Mouse (Mus musculus): Measurements from ENCODE around the gene Agbl4. TPM values are rescaled to one million over a fixed set of nuclear protein-coding genes. Genes with fewer than 3 reads are reported as not detected.

Agbl4 gene
- polyA plus RNA-seq, 1 experiment from 2014 or later = 0.81 TPM

DNA sequence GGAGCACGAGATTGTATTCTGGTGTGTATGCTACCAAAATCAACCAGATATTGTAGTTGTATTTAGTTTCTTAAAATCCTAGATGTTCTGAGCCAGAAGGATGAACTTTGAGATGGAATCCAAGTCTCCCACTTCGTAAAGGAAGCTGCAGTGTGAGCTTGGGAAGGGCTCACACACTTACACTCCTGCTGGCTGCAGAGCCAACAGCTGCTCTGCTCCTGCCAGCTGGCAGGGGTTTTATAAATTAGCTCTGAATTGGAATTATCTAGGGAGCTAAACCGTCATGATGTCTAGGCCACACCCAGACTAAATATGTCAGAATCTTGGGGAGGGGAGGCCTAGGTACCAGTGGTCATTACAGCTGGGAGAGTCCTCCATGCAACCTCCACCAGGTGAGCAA lies 1055.8 kb downstream of the Agbl4 start:
- H3K27ac ChIP-seq (replicated peaks; ENCODE audit: low read depth, low read length) = no peak overlapping the region
- no peaks in the 10 kb centered on the region for H3K9me3 ChIP-seq (ENCODE audit: control insufficient read depth, low read length)
- H3K36me3 ChIP-seq (ENCODE audit: control insufficient read depth, insufficient read depth, low read length) = peaks cover 92% of the 10 kb centered on the region
- no peaks in the 10 kb centered on the region for H3K27me3 ChIP-seq (replicated peaks; ENCODE audit: control insufficient read depth, insufficient read depth, low read length)
- ATAC-seq (ENCODE audit: low read depth) (no peak), DNase-seq (ENCODE audit: low spot score) (peak; percentile 56)
- no peaks in the 10 kb centered on the region; the same call in 1 of the 2 replicates for H3K4me1 ChIP-seq (ENCODE audit: control insufficient read depth, insufficient read depth, low read length)
- H3K4me2 ChIP-seq (ENCODE audit: low read depth, low read length) = no peak overlapping the region
- no peak overlapping the region for H3K9ac ChIP-seq (ENCODE audit: low read depth, low read length)
- WGBS = 61% methylated on average over 3 of the region's 3 CpGs
- H3K4me3 ChIP-seq (ENCODE audit: low read depth, low read length) = no peak overlapping the region

DNA sequence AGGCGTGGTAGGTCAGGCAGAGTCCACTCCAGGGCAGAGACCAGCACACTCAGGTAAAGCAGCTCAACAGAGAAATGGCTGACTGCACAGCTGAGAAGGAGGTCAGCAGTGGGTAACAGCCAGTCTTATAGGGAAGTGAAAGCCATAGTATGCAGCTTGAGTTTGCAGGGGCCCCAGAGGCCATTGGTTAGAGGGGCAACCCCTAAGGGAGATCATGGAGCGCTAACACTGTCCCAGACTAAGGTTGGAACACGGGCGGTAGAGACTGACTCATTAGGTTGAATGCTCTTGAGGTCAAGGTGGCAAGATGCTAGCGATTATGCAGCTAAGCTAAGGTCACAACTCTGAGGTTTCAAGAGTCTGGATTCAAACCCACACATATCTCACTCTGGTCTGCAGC lies 1058.2 kb downstream of the Agbl4 start:
- H3K4me2 ChIP-seq (ENCODE audit: low read depth, low read length) = no peak overlapping the region
- no peaks in the 10 kb centered on the region for H3K9me3 ChIP-seq (ENCODE audit: control insufficient read depth, low read length)
- H3K4me1 ChIP-seq (ENCODE audit: control insufficient read depth, insufficient read depth, low read length) = no peaks in the 10 kb centered on the region; the same call in 1 of the 2 replicates
- H3K36me3 ChIP-seq (ENCODE audit: control insufficient read depth, insufficient read depth, low read length) = peaks cover 97% of the 10 kb centered on the region
- DNase-seq (ENCODE audit: low spot score) = no peak
- ATAC-seq (ENCODE audit: low read depth) = no peak
- H3K9ac ChIP-seq (ENCODE audit: low read depth, low read length) = no peak overlapping the region
- no peaks in the 10 kb centered on the region for H3K27me3 ChIP-seq (replicated peaks; ENCODE audit: control insufficient read depth, insufficient read depth, low read length)
- H3K27ac ChIP-seq (replicated peaks; ENCODE audit: low read depth, low read length) = no peak overlapping the region
- no peak overlapping the region for H3K4me3 ChIP-seq (ENCODE audit: low read depth, low read length)
- 87% methylated on average over 5 of the region's 5 CpGs for WGBS

DNA sequence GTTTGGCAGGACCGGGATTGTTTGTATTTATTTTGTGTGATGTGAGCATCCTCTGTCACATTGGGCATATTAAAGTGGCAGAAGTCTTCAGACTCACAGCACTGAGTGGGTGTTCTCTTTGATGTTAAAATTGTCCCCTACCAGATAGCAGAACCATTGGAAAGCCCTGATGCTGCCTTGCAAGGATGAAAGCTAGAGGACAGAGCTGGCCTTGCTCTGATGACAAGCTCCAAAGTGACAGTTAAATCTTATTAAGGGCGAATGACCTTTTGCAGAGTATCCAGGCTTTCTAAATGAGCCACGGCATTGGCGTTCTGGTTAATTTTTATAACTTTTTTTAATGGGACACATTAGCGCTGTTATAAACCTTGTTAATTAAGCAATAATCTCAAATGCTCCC lies 1060.1 kb downstream of the Agbl4 start:
- no peaks in the 10 kb centered on the region for H3K27me3 ChIP-seq (replicated peaks; ENCODE audit: control insufficient read depth, insufficient read depth, low read length)
- H3K9me3 ChIP-seq (ENCODE audit: control insufficient read depth, low read length) = no peaks in the 10 kb centered on the region
- no peak overlapping the region for H3K4me2 ChIP-seq (ENCODE audit: low read depth, low read length)
- H3K36me3 ChIP-seq (ENCODE audit: control insufficient read depth, insufficient read depth, low read length) = peaks cover 82% of the 10 kb centered on the region
- DNase-seq (ENCODE audit: low spot score) (no peak), ATAC-seq (ENCODE audit: low read depth) (no peak)
- 93% methylated on average over 5 of the region's 5 CpGs for WGBS
- H3K9ac ChIP-seq (ENCODE audit: low read depth, low read length) = no peak overlapping the region
- H3K4me1 ChIP-seq (ENCODE audit: control insufficient read depth, insufficient read depth, low read length) = no peaks in the 10 kb centered on the region
- no peak overlapping the region for H3K4me3 ChIP-seq (ENCODE audit: low read depth, low read length)
- H3K27ac ChIP-seq (replicated peaks; ENCODE audit: low read depth, low read length) = no peak overlapping the region

DNA sequence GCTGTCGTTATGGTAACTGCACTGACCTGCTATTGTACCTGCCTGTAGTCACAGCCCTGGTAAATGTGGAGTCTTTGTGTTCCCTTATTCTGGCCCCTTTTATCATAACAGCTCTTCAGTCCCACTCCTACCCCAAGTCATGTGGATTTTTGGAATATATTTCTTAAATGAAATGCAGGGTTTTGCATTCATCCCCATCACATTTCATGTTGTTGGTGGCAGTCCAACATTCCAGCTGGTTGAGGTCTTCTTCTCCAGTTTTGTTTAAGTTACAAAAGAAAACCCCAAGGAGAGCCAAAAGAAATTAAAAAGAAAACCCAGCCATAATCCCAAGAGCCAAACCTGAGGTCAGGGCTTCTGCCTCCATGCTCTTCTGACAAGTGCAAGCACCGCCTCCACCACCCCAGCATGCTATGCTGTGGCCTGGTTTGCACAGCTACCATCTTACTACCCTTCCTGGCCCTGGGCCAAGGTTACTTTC lies 1069.9 kb downstream of the Agbl4 start:
- peak; percentile 88 for ATAC-seq (ENCODE audit: low read depth)
- 53% methylated on average over 2 of the region's 2 CpGs for WGBS
- H3K9ac ChIP-seq (ENCODE audit: low read depth, low read length) = no peak overlapping the region

GRCm38 (mm10) chr4:111467796-111468195 lies 1070.3 kb downstream of the Agbl4 start:
- Histone ChIP-seq H3K27me3 (replicated peaks; ENCODE audit: control insufficient read depth, insufficient read depth, low read length) (no peaks in the 10 kb centered on the region), H3K4me2 (ENCODE audit: low read depth, low read length) (no peak overlapping the region), H3K9me3 (ENCODE audit: control insufficient read depth, low read length) (no peaks in the 10 kb centered on the region), H3K9ac (ENCODE audit: low read depth, low read length) (no peak overlapping the region), H3K36me3 (ENCODE audit: control insufficient read depth, insufficient read depth, low read length) (no peaks in the 10 kb centered on the region), H3K4me3 (ENCODE audit: low read depth, low read length) (no peak overlapping the region), H3K4me1 (ENCODE audit: control insufficient read depth, insufficient read depth, low read length) (peaks cover 21% of the 10 kb centered on the region), H3K27ac (replicated peaks; ENCODE audit: low read depth, low read length) (peak overlapping the region; percentile 21; the same call in 1 of the 2 replicates)
- DNase-seq (ENCODE audit: low spot score) (no peak), ATAC-seq (ENCODE audit: low read depth) (no peak)
- WGBS = 64% methylated on average over 4 of the region's 4 CpGs

More for the DNA sequence above, 1069.9 kb downstream of the Agbl4 start:
- peak; percentile 91 for DNase-seq (ENCODE audit: low spot score)
- Histone ChIP-seq H3K36me3 (ENCODE audit: control insufficient read depth, insufficient read depth, low read length) (no peaks in the 10 kb centered on the region), H3K4me2 (ENCODE audit: low read depth, low read length) (no peak overlapping the region), H3K27ac (replicated peaks; ENCODE audit: low read depth, low read length) (peak overlapping the region; percentile 50), H3K9me3 (ENCODE audit: control insufficient read depth, low read length) (no peaks in the 10 kb centered on the region), H3K4me3 (ENCODE audit: low read depth, low read length) (no peak overlapping the region), H3K27me3 (replicated peaks; ENCODE audit: control insufficient read depth, insufficient read depth, low read length) (no peaks in the 10 kb centered on the region), H3K4me1 (ENCODE audit: control insufficient read depth, insufficient read depth, low read length) (peaks cover 21% of the 10 kb centered on the region)

- H3K9me3 ChIP-seq (ENCODE audit: control insufficient read depth, low read length) = no peaks in the 10 kb centered on the region
- no peaks in the 10 kb centered on the region for H3K27me3 ChIP-seq (replicated peaks; ENCODE audit: control insufficient read depth, insufficient read depth, low read length)
- peaks cover 21% of the 10 kb centered on the region for H3K4me1 ChIP-seq (ENCODE audit: control insufficient read depth, insufficient read depth, low read length)
- no peak overlapping the region for H3K4me2 ChIP-seq (ENCODE audit: low read depth, low read length)
- WGBS = 53% methylated on average over 2 of the region's 2 CpGs
- ATAC-seq (ENCODE audit: low read depth) (no peak), DNase-seq (ENCODE audit: low spot score) (peak; percentile 57)
- no peak overlapping the region for H3K27ac ChIP-seq (replicated peaks; ENCODE audit: low read depth, low read length)
- no peak overlapping the region for H3K4me3 ChIP-seq (ENCODE audit: low read depth, low read length)
- no peak overlapping the region for H3K9ac ChIP-seq (ENCODE audit: low read depth, low read length)
- H3K36me3 ChIP-seq (ENCODE audit: control insufficient read depth, insufficient read depth, low read length) = no peaks in the 10 kb centered on the region
These were observed 1072.4 kb downstream of the Agbl4 start for GRCm38 (mm10) chr4:111469847-111470246.

GRCm38 (mm10) chr4:111471726-111472125 lies 1074.3 kb downstream of the Agbl4 start:
- ATAC-seq (ENCODE audit: low read depth) (no peak), DNase-seq (ENCODE audit: low spot score) (no peak)
- Histone ChIP-seq H3K4me1 (ENCODE audit: control insufficient read depth, insufficient read depth, low read length) (peaks cover 19% of the 10 kb centered on the region), H3K27me3 (replicated peaks; ENCODE audit: control insufficient read depth, insufficient read depth, low read length) (no peaks in the 10 kb centered on the region), H3K9me3 (ENCODE audit: control insufficient read depth, low read length) (no peaks in the 10 kb centered on the region), H3K27ac (replicated peaks; ENCODE audit: low read depth, low read length) (no peak overlapping the region), H3K36me3 (ENCODE audit: control insufficient read depth, insufficient read depth, low read length) (no peaks in the 10 kb centered on the region), H3K4me2 (ENCODE audit: low read depth, low read length) (no peak overlapping the region), H3K9ac (ENCODE audit: low read depth, low read length) (no peak overlapping the region), H3K4me3 (ENCODE audit: low read depth, low read length) (no peak overlapping the region)
- 73% methylated on average over 3 of the region's 3 CpGs for WGBS

DNA sequence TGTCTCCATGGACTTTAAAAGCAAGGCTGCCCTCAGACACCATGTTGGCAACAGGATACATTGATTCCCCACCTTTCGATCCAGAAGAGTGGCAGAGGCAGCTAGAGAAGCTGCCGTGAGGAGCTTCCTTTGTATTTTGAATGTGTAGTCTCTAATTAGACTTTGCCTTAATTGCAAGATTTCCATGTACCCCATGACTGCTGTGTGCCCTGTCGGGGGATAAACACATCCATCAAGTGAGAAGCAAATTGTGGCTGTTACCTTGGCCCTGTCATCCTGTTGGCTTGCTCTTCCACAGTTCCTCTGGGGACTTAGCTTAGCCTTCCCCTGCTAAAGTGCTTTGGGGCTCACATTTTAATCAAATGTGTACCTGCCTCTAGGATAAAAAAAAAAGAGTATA lies 1075.0 kb downstream of the Agbl4 start:
- WGBS = 68% methylated on average over 3 of the region's 3 CpGs
- ATAC-seq (ENCODE audit: low read depth) (no peak), DNase-seq (ENCODE audit: low spot score) (no peak)
- Histone ChIP-seq H3K9me3 (ENCODE audit: control insufficient read depth, low read length) (no peaks in the 10 kb centered on the region), H3K4me2 (ENCODE audit: low read depth, low read length) (no peak overlapping the region), H3K9ac (ENCODE audit: low read depth, low read length) (no peak overlapping the region), H3K27me3 (replicated peaks; ENCODE audit: control insufficient read depth, insufficient read depth, low read length) (no peaks in the 10 kb centered on the region), H3K36me3 (ENCODE audit: control insufficient read depth, insufficient read depth, low read length) (no peaks in the 10 kb centered on the region), H3K4me3 (ENCODE audit: low read depth, low read length) (no peak overlapping the region), H3K4me1 (ENCODE audit: control insufficient read depth, insufficient read depth, low read length) (peaks cover 13% of the 10 kb centered on the region), H3K27ac (replicated peaks; ENCODE audit: low read depth, low read length) (no peak overlapping the region)

GRCm38 (mm10) chr4:111473014-111473413 lies 1075.6 kb downstream of the Agbl4 start:
- DNase-seq (ENCODE audit: low spot score) = peak; percentile 63
- no peak overlapping the region for H3K4me2 ChIP-seq (ENCODE audit: low read depth, low read length)
- no peaks in the 10 kb centered on the region for H3K9me3 ChIP-seq (ENCODE audit: control insufficient read depth, low read length)
- no peak overlapping the region for H3K9ac ChIP-seq (ENCODE audit: low read depth, low read length)
- H3K4me3 ChIP-seq (ENCODE audit: low read depth, low read length) = no peak overlapping the region
- H3K4me1 ChIP-seq (ENCODE audit: control insufficient read depth, insufficient read depth, low read length) = peaks cover 8% of the 10 kb centered on the region; the same call in 1 of the 2 replicates
- no peak overlapping the region for H3K27ac ChIP-seq (replicated peaks; ENCODE audit: low read depth, low read length)
- ATAC-seq (ENCODE audit: low read depth) = no peak
- WGBS = 38% methylated on average over 1 of the region's 1 CpGs
- no peaks in the 10 kb centered on the region for H3K27me3 ChIP-seq (replicated peaks; ENCODE audit: control insufficient read depth, insufficient read depth, low read length)
- H3K36me3 ChIP-seq (ENCODE audit: control insufficient read depth, insufficient read depth, low read length) = no peaks in the 10 kb centered on the region
